Mouse (Mus musculus) thymus, postnatal 4 days (tissue): Measurements from ENCODE around the gene Ring1.

ENCODE experiments used
- DNase-seq: peaks from one replicate; pipeline ENCODE4 v3.0.0; 2021

Ring1 gene

GRCm38 (mm10) chr17:34024317-34024821 is at the start of gene Ring1:
Ring1 (minus strand) TSS chr17:34024680.
- DNase-seq: peak; percentile 93

GRCm38 (mm10) chr17:34072091-34072490 is 47.6 kb upstream of the Ring1 start:
- no peak for DNase-seq

- no peak for DNase-seq
These were observed 44.4 kb upstream of the Ring1 start for GRCm38 (mm10) chr17:34068864-34069263.

- DNase-seq: no peak
These were observed 32.7 kb upstream of the Ring1 start for GRCm38 (mm10) chr17:34057224-34057623.

DNA sequence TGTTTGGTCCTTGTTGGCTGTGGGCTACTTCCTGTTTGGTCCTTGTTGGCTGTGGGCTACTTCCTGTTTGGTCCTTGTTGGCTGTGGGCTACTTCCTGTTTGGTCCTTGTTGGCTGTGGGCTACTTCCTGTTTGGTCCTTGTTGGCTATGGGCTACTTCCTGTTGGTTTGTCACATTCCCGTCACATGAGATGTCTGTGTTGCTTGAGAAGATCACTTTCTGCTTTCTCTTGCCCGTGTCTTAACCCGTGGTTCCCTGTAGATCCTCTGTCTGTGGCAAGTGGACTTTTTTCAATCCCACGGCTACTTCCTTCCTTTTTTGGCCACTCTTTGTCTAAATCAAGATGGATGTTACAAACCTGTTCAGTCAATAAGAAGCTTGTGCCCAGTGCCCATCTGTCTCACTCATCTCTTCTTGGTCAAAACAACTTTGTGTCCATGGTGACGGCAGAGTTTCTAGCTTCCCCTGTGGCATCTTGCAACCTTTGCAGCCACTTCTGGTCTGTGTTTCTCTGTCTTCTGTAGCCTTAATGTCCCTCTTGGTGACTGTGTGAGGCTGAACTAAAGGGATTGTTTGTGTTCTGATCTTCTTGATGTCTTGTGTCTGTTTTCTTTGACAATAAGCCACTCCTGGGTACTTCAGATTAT is 23.0 kb upstream of the Ring1 start:
- no peak for DNase-seq

GRCm38 (mm10) chr17:34045941-34046340 is 21.5 kb upstream of the Ring1 start:
- peak; percentile 29 for DNase-seq

DNA sequence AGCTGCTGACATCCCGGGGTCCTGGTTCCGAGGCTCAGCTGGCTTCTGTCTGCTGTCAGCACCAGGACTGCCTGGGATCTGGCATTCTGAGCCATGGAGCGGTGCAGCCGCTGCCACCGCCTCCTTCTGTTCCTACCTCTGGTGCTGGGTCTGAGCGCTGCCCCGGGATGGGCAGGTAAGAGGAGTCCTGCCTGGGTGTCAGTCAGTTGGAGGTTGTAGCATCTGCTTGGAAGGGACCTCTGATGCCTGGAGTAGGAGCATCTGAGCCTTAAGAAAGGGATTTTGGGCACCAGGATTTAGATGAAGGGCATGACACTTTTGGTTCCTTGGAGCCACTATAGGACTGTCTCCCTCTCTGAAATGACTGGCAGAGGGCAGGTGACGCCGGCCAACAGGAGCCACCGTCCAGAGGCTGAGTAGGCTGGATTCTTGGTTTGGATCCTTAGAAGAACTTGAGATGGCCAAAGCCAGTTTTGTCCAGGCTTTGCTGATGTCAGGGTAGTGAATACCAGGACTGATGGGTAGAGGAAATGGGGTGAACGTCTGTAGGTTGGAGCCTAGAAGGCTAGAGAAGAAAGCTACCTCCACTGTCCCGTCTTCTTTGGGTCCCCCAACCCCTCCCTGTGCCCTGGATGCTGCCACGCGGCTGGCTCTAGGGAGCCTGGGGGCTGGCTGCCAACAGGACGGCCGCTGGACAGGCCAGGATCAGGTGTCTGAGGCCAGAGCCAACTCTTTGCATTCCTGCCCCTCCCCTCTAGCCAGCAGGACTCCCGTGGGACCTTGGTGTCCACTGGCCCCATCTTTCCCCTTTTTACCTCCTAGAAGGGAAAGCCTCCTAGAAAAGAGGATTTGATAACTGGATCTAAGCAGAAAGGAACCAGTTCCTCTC is 15.3 kb upstream of the Ring1 start:
- DNase-seq: no peak

GRCm38 (mm10) chr17:34038878-34039561 is 14.5 kb upstream of the Ring1 start, which contains the start of gene Col11a2:
Col11a2 (plus strand) TSS chr17:34039437.
- no peak for DNase-seq

GRCm38 (mm10) chr17:34038440-34038839 is 14.0 kb upstream of the Ring1 start:
- peak; percentile 35 for DNase-seq

- no peak for DNase-seq
These were observed 12.8 kb upstream of the Ring1 start for GRCm38 (mm10) chr17:34037241-34037640.

- no peak for DNase-seq
These were observed 12.2 kb upstream of the Ring1 start for GRCm38 (mm10) chr17:34036647-34037046.

GRCm38 (mm10) chr17:34035517-34035916 is 11.0 kb upstream of the Ring1 start:
- peak; percentile 8 for DNase-seq

GRCm38 (mm10) chr17:34034064-34034463 is 9.6 kb upstream of the Ring1 start:
- DNase-seq: peak; percentile 88

- peak; percentile 31 for DNase-seq
These were observed 9.0 kb upstream of the Ring1 start for GRCm38 (mm10) chr17:34033441-34033840.

GRCm38 (mm10) chr17:34032806-34033205 is 8.3 kb upstream of the Ring1 start:
- DNase-seq: peak; percentile 50

GRCm38 (mm10) chr17:34032174-34032632 is 7.7 kb upstream of the Ring1 start:
- DNase-seq: peak; percentile 86

DNA sequence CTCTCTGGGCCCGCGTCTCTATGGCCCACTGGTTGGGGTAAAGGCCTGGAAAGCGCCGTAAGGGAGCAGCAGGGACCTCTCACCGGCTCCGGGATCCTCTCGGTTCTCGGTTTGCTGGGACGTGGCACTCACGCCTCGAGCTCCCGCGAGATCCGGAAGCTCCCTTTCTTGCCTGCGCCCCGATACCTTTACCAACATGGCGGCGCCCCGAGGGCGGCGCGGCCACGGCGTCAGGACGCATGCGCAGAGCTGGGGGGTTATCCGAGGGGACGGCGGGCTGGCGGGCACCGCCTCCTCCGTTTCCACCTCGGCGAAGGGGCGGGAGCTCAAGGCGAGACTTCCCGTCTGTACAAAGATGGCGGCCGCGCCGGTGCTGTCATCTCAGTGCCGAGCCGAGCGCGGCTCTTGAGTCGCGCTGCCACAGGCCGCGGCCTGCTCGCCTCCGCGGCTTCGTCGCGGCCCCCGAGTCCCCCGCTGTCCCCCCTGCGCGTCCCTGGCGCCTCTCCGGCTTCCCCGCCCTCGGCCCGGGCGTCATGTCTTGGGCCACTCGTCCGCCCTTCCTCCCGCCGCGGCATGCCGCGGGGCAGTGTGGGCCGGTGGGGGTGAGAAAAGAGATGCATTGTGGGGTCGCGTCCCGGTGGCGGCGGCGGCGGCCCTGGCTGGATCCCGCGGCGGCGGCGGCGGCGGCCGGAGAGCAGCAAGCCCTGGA is 7.1 kb upstream of the Ring1 start, which contains the start of the genes Slc39a7 and Rxrb:
Slc39a7 (minus strand) TSS at position 218 of the 709 bp plus-strand sequence.
Rxrb (plus strand) TSS at position 348 of the 709 bp plus-strand sequence.
- DNase-seq: peak; percentile 100

GRCm38 (mm10) chr17:34030861-34031326 is 6.4 kb upstream of the Ring1 start:
- no peak for DNase-seq

DNA sequence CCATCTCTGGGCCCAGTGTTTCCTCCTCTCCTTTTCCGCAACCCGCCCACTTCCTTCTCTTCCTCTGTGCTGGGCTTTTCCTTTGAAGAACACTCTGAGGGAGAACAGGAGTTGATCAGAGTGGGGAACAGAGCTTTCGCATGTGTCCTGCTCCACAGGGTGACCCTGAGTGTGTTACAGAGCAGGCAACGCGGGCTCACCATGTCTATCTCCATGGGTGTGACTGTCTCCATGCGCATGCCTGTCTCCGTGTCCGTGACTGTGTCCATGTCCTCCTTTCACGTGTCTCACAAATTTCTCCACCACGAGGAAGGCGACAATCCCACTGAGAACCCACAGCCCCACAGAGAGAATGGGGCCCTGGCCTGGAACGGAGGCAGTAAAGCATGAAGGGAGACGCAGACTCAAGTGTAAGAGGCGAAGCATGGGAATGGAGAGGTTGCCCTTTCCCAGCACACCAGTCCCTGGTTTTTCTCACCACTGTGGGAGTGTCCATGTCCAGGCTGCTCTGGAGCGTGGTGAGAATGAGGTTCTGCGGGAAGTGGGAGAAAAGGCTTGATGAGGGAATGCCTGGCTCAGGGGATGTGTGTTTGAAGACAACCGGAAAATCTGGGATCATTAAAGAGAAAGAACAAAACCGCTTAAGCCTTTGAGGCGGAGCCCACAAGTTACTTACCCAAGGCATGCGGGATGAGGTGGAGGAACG is 5.6 kb upstream of the Ring1 start:
- DNase-seq: no peak

GRCm38 (mm10) chr17:34029150-34029889 is 4.8 kb upstream of the Ring1 start:
- peak; percentile 15 for DNase-seq
